Mouse (Mus musculus): ENCODE measurements around the gene Nmt1. TPM values are rescaled to one million over a fixed set of nuclear protein-coding genes. Genes with fewer than 3 reads are reported as not detected.

Gene Nmt1
- polyA plus RNA-seq, 1 experiment from 2014 or later = 44.8 TPM

GRCm38 (mm10) chr11:103007001-103007340 is 21.0 kb upstream of the Nmt1 start:
- no peak for ATAC-seq (ENCODE audit: low FRiP score, low read depth)
- peaks cover 16% of the 10 kb centered on the region; the same call in 1 of the 2 replicates for H3K36me3 ChIP-seq
- no peaks in the 10 kb centered on the region for H3K27me3 ChIP-seq

DNA sequence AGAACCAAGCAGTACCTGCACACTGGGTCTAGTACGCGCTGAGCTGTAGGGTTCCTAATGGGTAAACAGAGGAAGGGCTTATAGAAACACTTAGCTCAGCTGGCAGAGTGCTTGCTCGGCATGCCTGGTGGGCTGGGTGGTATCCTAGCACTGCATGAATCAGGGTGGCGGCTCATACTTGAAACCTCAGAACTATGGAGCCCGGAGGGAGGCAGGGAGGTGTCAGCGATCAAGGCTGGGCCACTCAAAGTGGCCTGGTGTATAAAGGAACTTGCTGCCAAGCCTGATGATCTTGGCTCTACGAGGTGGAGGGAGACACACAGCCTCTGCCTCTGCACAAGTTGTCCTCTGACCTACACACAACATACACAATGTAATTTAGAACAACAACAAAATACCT is 19.4 kb upstream of the Nmt1 start:
- Histone ChIP-seq H3K9ac (replicated peaks) (no peak overlapping the region), H3K4me2 (replicated peaks) (no peak overlapping the region), H3K4me1 (peaks cover 10% of the 10 kb centered on the region; the same call in 1 of the 2 replicates), H3K36me3 (peaks cover 27% of the 10 kb centered on the region; the same call in 1 of the 2 replicates), H3K27me3 (no peaks in the 10 kb centered on the region), H3K4me3 (no peak overlapping the region), H3K27ac (replicated peaks) (no peak overlapping the region), H3K9me3 (no peaks in the 10 kb centered on the region)
- 83% methylated on average over 7 of the region's 7 CpGs for WGBS
- no peak for ATAC-seq (ENCODE audit: low FRiP score, low read depth)

More at GRCm38 (mm10) chr11:103007001-103007340, 21.0 kb upstream of the Nmt1 start:
- Histone ChIP-seq H3K4me2 (replicated peaks) (no peak overlapping the region), H3K4me3 (no peak overlapping the region), H3K9ac (replicated peaks) (no peak overlapping the region), H3K9me3 (no peaks in the 10 kb centered on the region), H3K27ac (replicated peaks) (no peak overlapping the region), H3K4me1 (peaks cover 14% of the 10 kb centered on the region; the same call in 1 of the 2 replicates)
- WGBS = 92% methylated on average over 6 of the region's 6 CpGs

GRCm38 (mm10) chr11:103009208-103009607 is 18.8 kb upstream of the Nmt1 start:
- H3K27ac ChIP-seq (replicated peaks) = no peak overlapping the region
- no peak overlapping the region for H3K9ac ChIP-seq (replicated peaks)
- WGBS = 95% methylated on average over 8 of the region's 8 CpGs
- no peak overlapping the region for H3K4me2 ChIP-seq (replicated peaks)
- no peak overlapping the region for H3K4me3 ChIP-seq
- H3K4me1 ChIP-seq = peaks cover 9% of the 10 kb centered on the region; the same call in 1 of the 2 replicates
- no peaks in the 10 kb centered on the region for H3K27me3 ChIP-seq
- no peak for ATAC-seq (ENCODE audit: low FRiP score, low read depth)
- no peaks in the 10 kb centered on the region for H3K9me3 ChIP-seq
- H3K36me3 ChIP-seq = peaks cover 27% of the 10 kb centered on the region; the same call in 1 of the 2 replicates

DNA sequence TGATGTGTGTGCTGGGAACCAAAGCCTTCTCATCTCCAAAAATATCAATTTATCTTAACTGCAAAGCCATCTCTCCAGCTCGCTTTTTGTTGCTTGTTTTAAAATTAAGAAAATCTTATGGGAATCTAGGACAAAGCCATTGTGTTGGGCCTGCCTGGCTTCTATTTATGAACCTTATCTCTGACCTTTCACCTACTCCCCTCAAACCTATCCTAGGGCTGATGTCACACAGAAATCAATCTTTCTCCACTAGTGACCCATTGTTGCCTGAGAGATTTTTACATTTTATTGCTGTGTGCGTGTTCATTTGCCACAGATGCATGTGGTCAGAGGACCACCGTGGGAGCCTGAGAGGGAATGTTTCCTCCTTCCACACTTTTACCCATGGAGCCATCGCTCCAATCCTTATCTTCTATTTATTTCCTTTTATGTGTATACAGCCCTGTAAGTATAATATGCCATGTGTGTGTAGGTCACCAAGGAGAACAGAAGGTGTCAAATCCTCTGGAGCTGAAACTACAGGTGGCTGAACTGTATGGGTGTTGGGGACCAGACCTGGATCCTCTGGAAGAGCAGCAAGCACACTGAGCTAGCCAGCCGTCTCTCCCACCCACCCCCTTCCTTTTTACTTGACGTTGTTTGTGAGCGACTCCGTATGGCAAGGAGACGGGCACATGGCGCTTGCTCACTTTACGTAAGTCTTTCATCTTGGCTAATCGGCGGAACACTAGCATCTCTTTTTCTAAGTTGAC is 17.4 kb upstream of the Nmt1 start:
- 89% methylated on average over 13 of the region's 13 CpGs for WGBS
- Histone ChIP-seq H3K9ac (replicated peaks) (no peak overlapping the region), H3K36me3 (peaks cover 26% of the 10 kb centered on the region; the same call in 1 of the 2 replicates), H3K27ac (replicated peaks) (no peak overlapping the region), H3K27me3 (no peaks in the 10 kb centered on the region), H3K4me3 (no peak overlapping the region), H3K9me3 (no peaks in the 10 kb centered on the region), H3K4me1 (peaks cover 17% of the 10 kb centered on the region), H3K4me2 (replicated peaks) (no peak overlapping the region)
- ATAC-seq (ENCODE audit: low FRiP score, low read depth) = no peak

DNA sequence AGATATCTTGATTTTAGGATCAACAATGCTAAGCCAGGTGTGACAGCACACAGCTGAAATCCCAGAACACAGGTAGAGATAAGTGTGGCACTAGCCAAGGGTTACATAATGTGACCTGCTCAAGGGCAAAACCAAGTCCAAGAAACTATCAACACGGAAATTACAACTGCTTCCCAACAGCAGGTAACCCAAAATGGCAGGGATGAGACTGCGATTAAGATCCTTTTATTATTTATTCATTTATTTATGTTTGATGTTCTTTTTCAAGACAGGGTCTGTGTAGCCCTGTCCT is 16.8 kb upstream of the Nmt1 start:
- WGBS = 95% methylated on average over 2 of the region's 2 CpGs
- Histone ChIP-seq H3K9me3 (no peaks in the 10 kb centered on the region), H3K4me3 (no peak overlapping the region), H3K9ac (replicated peaks) (no peak overlapping the region), H3K27ac (replicated peaks) (no peak overlapping the region), H3K4me2 (replicated peaks) (no peak overlapping the region), H3K27me3 (no peaks in the 10 kb centered on the region), H3K36me3 (peaks cover 22% of the 10 kb centered on the region; the same call in 1 of the 2 replicates), H3K4me1 (peaks cover 22% of the 10 kb centered on the region)
- no peak for ATAC-seq (ENCODE audit: low FRiP score, low read depth)

- WGBS = 49% methylated on average over 27 of the region's 27 CpGs
- Histone ChIP-seq H3K27ac (replicated peaks) (peak overlapping the region; percentile 92), H3K9ac (replicated peaks) (peak overlapping the region; percentile 75), H3K4me1 (peaks cover 13% of the 10 kb centered on the region), H3K36me3 (peaks cover 13% of the 10 kb centered on the region; the same call in 1 of the 2 replicates), H3K27me3 (no peaks in the 10 kb centered on the region), H3K4me3 (peak overlapping the region; percentile 71), H3K9me3 (no peaks in the 10 kb centered on the region), H3K4me2 (replicated peaks) (peak overlapping the region; percentile 59)
- ATAC-seq (ENCODE audit: low FRiP score, low read depth) = no peak
Observed at GRCm38 (mm10) chr11:103015881-103016825, 11.8 kb upstream of the Nmt1 start.

GRCm38 (mm10) chr11:103016930-103017329 is 11.1 kb upstream of the Nmt1 start:
- WGBS = 0% methylated on average over 36 of the region's 41 CpGs
- Histone ChIP-seq H3K27me3 (no peaks in the 10 kb centered on the region), H3K4me2 (replicated peaks) (peak overlapping the region; percentile 59), H3K27ac (replicated peaks) (peak overlapping the region; percentile 92), H3K4me1 (peaks cover 13% of the 10 kb centered on the region), H3K4me3 (peak overlapping the region; percentile 71), H3K36me3 (peaks cover 13% of the 10 kb centered on the region; the same call in 1 of the 2 replicates), H3K9ac (replicated peaks) (peak overlapping the region; percentile 75), H3K9me3 (no peaks in the 10 kb centered on the region)
- peak; percentile 97 for ATAC-seq (ENCODE audit: low FRiP score, low read depth)

GRCm38 (mm10) chr11:103017661-103018060 is 10.3 kb upstream of the Nmt1 start:
- no peaks in the 10 kb centered on the region for H3K27me3 ChIP-seq
- peaks cover 13% of the 10 kb centered on the region for H3K4me1 ChIP-seq
- peaks cover 11% of the 10 kb centered on the region; the same call in 1 of the 2 replicates for H3K36me3 ChIP-seq
- H3K9ac ChIP-seq (replicated peaks) = no peak overlapping the region
- no peak overlapping the region for H3K4me2 ChIP-seq (replicated peaks)
- WGBS = 76% methylated on average over 9 of the region's 9 CpGs
- no peak overlapping the region for H3K27ac ChIP-seq (replicated peaks)
- H3K4me3 ChIP-seq = no peak overlapping the region
- no peaks in the 10 kb centered on the region for H3K9me3 ChIP-seq
- ATAC-seq (ENCODE audit: low FRiP score, low read depth) = no peak

- H3K4me3 ChIP-seq = no peak overlapping the region
- peaks cover 13% of the 10 kb centered on the region for H3K4me1 ChIP-seq
- no peak for ATAC-seq (ENCODE audit: low FRiP score, low read depth)
- no peak overlapping the region for H3K27ac ChIP-seq (replicated peaks)
- H3K36me3 ChIP-seq = no peaks in the 10 kb centered on the region
- no peak overlapping the region for H3K4me2 ChIP-seq (replicated peaks)
- H3K27me3 ChIP-seq = no peaks in the 10 kb centered on the region
- 79% methylated on average over 6 of the region's 6 CpGs for WGBS
- H3K9me3 ChIP-seq = no peaks in the 10 kb centered on the region
- no peak overlapping the region for H3K9ac ChIP-seq (replicated peaks)
Observed at GRCm38 (mm10) chr11:103018860-103019259, 9.1 kb upstream of the Nmt1 start.

DNA sequence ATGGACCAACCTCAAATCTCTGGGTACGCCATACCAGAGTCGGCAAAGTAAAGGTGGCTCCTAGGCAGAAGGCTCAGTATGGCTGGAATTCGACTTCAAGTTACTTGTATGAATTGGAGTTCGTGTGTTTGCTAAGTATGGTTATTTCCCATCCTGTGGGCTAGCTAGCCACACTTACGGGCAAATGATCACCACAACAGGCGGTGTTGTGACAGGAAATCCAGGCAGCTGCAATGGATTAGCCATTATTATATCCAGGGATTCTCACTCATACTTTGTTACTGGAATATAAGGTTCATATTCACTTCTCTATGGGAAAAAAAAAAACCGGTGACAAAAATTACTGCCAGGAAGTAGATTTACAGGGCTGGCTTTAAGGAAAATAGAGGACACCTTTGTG is 8.7 kb upstream of the Nmt1 start:
- Histone ChIP-seq H3K36me3 (no peaks in the 10 kb centered on the region), H3K27ac (replicated peaks) (no peak overlapping the region), H3K4me3 (no peak overlapping the region), H3K9ac (replicated peaks) (no peak overlapping the region), H3K4me1 (peaks cover 13% of the 10 kb centered on the region), H3K9me3 (no peaks in the 10 kb centered on the region), H3K27me3 (no peaks in the 10 kb centered on the region), H3K4me2 (replicated peaks) (no peak overlapping the region)
- 89% methylated on average over 7 of the region's 7 CpGs for WGBS
- ATAC-seq (ENCODE audit: low FRiP score, low read depth) = no peak

DNA sequence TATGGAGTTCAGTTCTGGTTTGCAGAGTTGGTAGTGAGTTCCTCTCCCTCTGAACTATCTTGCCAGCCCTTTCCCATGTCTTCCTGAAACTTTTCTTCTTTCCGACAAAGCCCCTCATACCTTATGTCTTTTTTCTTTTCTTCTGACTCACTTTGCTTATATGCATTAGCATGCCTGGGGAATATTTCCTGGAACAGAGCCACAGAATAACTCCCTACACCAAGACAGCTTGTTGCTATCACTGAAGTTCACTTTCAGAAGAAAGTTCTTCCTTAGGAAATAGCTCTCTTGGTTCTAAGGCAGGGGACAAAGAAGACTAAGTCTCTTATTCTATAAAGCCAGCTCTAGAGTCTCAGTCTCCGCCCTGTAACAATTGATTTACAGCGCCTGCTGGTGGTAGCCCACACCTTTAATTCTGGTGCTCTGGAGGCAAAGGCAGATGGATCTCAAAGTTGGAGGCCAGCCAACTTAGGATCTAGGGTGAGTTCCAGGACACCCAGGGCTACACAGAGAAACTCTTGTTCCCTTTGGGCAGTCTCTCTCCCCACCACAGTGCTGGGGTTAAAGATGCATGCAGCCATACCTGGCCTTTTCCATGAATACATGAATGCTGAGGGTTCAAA is 7.2 kb upstream of the Nmt1 start:
- no peaks in the 10 kb centered on the region for H3K27me3 ChIP-seq
- H3K4me1 ChIP-seq = peaks cover 4% of the 10 kb centered on the region
- no peak for ATAC-seq (ENCODE audit: low FRiP score, low read depth)
- WGBS = 76% methylated on average over 3 of the region's 3 CpGs
- H3K4me3 ChIP-seq = no peak overlapping the region
- H3K36me3 ChIP-seq = peaks cover 11% of the 10 kb centered on the region; the same call in 1 of the 2 replicates
- no peaks in the 10 kb centered on the region for H3K9me3 ChIP-seq
- H3K9ac ChIP-seq (replicated peaks) = no peak overlapping the region
- H3K4me2 ChIP-seq (replicated peaks) = no peak overlapping the region
- no peak overlapping the region for H3K27ac ChIP-seq (replicated peaks)

Measured in midbrain, embryonic 12.5 days (tissue).